Mouse (Mus musculus) hindbrain, embryonic 11.5 days (tissue): ENCODE measurements at regions not wholly inside any gene's neighbourhood (a gene's known extent, or its start where the extent isn't known, plus 50 kb on each side); places are given as distances from the start of the nearest gene placed in this dataset.

Experiments used
- ATAC-seq: fragments of 200-750 bp; cut with Nextera tagmentation; 2 replicates; pipeline ENCODE4 v1.8.0; 2017; ENCODE audit warnings: mild to moderate bottlenecking, moderate TSS enrichment, moderate library complexity; ENCODE audit not compliant: low FRiP score
- DNase-seq: peaks from one replicate; pipeline ENCODE4 v3.0.0-alpha.2; 2015; ENCODE audit warnings: low spot score
- H3K27ac ChIP-seq: fragments of 300-500 bp; sonication (generic); 2 replicates; pipeline ENCODE4 v1.5.1; 2014; ENCODE audit warnings: mild to moderate bottlenecking, low read depth, low read length
- H3K27me3 ChIP-seq: fragments of 300-500 bp; sonication (generic); 2 replicates; pipeline ENCODE4 v1.6.1; 2014; ENCODE audit warnings: mild to moderate bottlenecking, low read length, moderate library complexity, mixed read lengths; ENCODE audit not compliant: control insufficient read depth, insufficient read depth
- H3K36me3 ChIP-seq: fragments of 300-500 bp; sonication (generic); 2 replicates; pipeline ENCODE4 v1.6.1; 2014; ENCODE audit warnings: mild to moderate bottlenecking, low read length, moderate library complexity, mixed read lengths; ENCODE audit not compliant: control insufficient read depth, insufficient read depth
- H3K4me1 ChIP-seq: fragments of 300-500 bp; sonication (generic); replicated peaks from 2 replicates; pipeline ENCODE4 v1.6.1; 2014; ENCODE audit warnings: low read length, mixed read lengths; ENCODE audit not compliant: control insufficient read depth, insufficient read depth
- H3K4me2 ChIP-seq: fragments of 300-500 bp; sonication (generic); replicated peaks from 2 replicates; pipeline ENCODE4 v1.6.1; 2014; ENCODE audit warnings: mild to moderate bottlenecking, low read depth, low read length
- H3K4me3 ChIP-seq: fragments of 300-500 bp; sonication (generic); 2 replicates; pipeline ENCODE4 v1.5.1; 2014; ENCODE audit warnings: low read depth, low read length
- H3K9ac ChIP-seq: fragments of 300-500 bp; sonication (generic); 2 replicates; pipeline ENCODE4 v1.6.1; 2014; ENCODE audit warnings: low read depth, low read length
- H3K9me3 ChIP-seq: fragments of 300-500 bp; sonication (generic); 2 replicates; pipeline ENCODE4 v1.6.1; 2016; ENCODE audit warnings: low read length; ENCODE audit not compliant: control insufficient read depth
- WGBS: fragments of 180-500 bp; shearing (Covaris S2); extraction: QIAGEN DNeasy Blood & Tissue Kit; methylation state at CpG from one replicate; pipeline ENCODE4 v1.1.7; 2014; 5-methylcytosine and 5-hydroxymethylcytosine counted together

DNA sequence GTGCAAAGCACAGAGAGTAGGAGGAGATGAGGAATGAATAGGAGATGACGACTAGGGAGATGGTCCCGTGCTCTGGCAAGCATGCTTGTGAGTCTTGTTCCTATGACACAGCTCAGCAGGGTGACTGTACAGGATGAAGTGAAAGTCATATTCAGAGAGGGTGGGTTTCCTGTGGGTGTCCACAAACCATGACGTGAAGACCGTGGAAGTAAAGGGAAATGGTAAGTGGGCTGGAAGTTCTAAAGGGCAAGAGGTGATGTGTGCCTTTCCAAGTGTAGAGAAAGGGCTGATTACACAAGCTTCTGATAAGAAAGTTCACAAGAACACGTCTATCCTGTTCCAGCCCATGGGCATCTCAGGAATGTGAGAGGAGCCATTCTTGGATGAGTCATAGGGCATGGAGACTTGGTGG, 138.0 kb upstream of the Foxa2 start:
- H3K9me3 ChIP-seq, result no peaks in the 10 kb centered on the region
- no peak overlapping the region for H3K4me3 ChIP-seq
- H3K4me2 ChIP-seq, result no peak overlapping the region
- H3K36me3 ChIP-seq, result no peaks in the 10 kb centered on the region
- no peak for DNase-seq
- H3K4me1 ChIP-seq, result no peaks in the 10 kb centered on the region
- H3K27ac ChIP-seq, result no peak overlapping the region
- H3K27me3 ChIP-seq, result no peaks in the 10 kb centered on the region
- WGBS, result 82% methylated on average over 5 of the region's 5 CpGs
- no peak for ATAC-seq
- no peak overlapping the region for H3K9ac ChIP-seq

DNA sequence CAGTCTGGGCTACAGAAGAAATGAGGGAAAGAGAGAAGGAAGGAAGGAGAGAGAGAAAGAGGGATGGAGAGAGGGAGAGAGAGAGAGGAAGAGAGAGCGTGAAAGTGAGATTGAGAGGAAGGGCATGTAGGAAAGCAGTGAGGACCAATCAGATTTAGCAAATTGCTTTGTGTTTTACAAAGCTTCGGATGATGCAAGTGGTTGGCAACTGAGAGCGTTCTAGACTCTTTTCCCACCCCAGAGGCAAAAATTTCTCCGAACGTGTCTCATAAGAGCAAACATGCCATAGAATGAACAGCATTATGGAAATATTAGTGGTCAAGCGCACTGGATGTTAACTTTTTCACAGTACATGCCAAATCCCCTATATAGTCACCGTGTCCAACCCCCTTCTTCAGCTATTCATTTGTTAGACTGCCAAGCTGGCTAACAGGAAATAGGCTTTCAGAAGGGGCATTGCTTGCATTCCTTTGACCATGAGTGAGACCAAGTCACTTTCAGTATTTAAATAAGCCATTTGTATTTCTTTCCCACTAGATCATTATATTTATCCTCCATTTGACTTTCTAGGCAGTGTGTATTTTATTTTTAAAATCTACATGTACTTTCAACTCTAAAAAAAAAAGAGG, 139.7 kb upstream of the Foxa2 start:
- Histone ChIP-seq H3K9ac (no peak overlapping the region), H3K27me3 (no peaks in the 10 kb centered on the region), H3K36me3 (no peaks in the 10 kb centered on the region), H3K4me3 (no peak overlapping the region), H3K4me2 (no peak overlapping the region), H3K9me3 (no peaks in the 10 kb centered on the region), H3K27ac (no peak overlapping the region), H3K4me1 (no peaks in the 10 kb centered on the region)
- DNase-seq (no peak), ATAC-seq (no peak)
- 90% methylated on average over 7 of the region's 7 CpGs for WGBS

DNA sequence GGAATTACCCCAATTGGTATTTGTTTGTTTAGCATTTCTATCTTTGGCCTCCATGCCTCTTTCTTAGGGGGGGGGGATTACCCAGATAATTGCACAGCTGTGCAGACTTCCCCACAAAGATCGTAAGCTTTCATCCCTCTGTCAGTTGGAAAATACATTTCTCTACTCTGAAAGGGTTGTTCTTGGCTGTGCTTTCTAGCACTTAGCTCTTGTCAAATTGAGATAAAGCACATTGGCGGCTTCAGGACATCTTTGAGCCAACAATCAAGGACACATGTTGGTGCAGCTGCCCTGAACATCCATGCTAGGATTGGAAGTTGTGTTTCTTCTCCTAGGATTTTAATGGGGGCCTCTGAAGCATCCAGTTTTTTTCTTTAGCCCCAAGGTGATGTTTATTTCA, 142.1 kb upstream of the Foxa2 start:
- DNase-seq, result no peak
- no peak overlapping the region for H3K27ac ChIP-seq
- H3K9me3 ChIP-seq, result no peaks in the 10 kb centered on the region
- no peaks in the 10 kb centered on the region for H3K27me3 ChIP-seq
- ATAC-seq, result no peak
- H3K36me3 ChIP-seq, result no peaks in the 10 kb centered on the region
- no peaks in the 10 kb centered on the region for H3K4me1 ChIP-seq
- no peak overlapping the region for H3K9ac ChIP-seq
- 81% methylated on average over 2 of the region's 2 CpGs for WGBS
- H3K4me2 ChIP-seq, result no peak overlapping the region
- H3K4me3 ChIP-seq, result no peak overlapping the region

DNA sequence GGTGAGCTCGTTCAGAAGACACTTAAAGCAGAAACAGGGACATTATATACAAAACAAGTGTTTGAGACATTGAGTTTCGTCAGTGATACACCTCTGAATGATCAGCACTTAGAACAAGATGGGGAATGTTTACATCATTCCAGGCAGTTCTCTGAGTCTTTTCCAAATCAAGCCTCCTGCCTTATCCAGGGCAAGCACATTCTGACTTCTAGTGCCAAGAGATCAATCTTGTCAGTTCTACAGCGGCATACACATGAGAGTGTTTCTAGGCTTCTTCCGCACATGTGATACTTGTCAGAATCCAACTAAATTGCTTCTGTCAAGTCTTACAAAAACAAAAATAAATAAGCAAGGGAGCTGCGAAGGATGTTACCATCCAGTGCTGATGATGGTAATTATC, 142.5 kb upstream of the Foxa2 start:
- Histone ChIP-seq H3K9ac (no peak overlapping the region), H3K36me3 (no peaks in the 10 kb centered on the region), H3K4me2 (no peak overlapping the region), H3K9me3 (no peaks in the 10 kb centered on the region), H3K4me1 (no peaks in the 10 kb centered on the region), H3K27me3 (no peaks in the 10 kb centered on the region), H3K27ac (no peak overlapping the region), H3K4me3 (no peak overlapping the region)
- 82% methylated on average over 5 of the region's 5 CpGs for WGBS
- ATAC-seq (no peak), DNase-seq (no peak)

DNA sequence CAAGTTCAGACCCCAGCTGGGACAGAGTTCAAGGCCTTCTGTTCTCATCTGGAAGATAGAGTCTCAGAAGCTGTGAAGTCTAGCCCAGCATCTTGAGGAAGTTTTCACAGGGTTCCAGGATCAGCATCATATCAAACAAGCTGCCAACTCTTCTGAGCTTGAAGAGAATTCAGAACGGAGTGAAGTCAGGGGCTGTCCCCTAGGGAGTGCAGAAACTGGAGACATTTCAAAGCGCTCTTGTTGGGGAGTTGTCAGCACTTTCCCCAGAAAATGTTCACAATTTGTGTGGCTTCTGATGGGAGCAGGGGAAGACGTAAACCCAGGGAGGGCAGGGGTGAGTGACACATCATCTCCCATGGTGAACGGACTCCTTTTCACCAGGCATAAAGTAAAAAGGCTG, 146.2 kb upstream of the Foxa2 start:
- no peak for ATAC-seq
- 50% methylated on average over 4 of the region's 4 CpGs for WGBS

DNA sequence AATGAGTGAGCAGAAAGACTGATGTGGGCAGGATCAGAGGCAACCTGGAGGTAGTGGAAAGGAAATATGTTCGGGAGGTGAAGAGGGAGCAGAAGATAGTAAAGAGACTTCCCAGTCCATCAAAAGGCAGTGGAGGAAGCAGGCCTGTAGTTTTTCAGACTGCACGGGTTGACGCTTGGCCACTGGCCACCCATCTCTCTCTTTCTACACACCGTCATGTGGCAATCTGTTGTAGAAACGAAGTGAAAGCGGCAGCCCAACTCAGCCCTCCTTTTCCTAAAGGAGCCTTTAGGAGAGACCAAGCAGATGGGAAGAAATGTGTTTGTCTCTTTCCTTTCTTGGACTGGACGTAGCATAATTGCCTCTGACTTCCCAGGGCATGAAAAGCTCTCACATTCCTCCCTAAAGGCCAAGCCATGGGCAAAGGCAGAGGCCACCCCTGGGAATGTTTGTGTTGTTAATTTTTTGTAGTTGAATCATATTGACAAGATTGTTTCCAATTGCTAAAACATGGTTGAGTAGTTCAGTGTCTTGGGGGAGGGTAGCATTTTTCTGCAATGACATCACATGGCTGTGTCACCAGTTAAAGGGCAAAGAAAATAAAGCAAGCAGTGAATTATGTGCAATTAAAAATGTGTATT, 150.7 kb upstream of the Foxa2 start:
- H3K4me2 ChIP-seq, result no peak overlapping the region
- 79% methylated on average over 7 of the region's 7 CpGs for WGBS
- H3K4me3 ChIP-seq, result no peak overlapping the region
- H3K9me3 ChIP-seq, result no peaks in the 10 kb centered on the region
- no peak for ATAC-seq
- no peaks in the 10 kb centered on the region for H3K27me3 ChIP-seq
- no peak overlapping the region for H3K9ac ChIP-seq
- DNase-seq, result no peak
- no peaks in the 10 kb centered on the region for H3K4me1 ChIP-seq
- no peak overlapping the region for H3K27ac ChIP-seq
- H3K36me3 ChIP-seq, result no peaks in the 10 kb centered on the region

More for the DNA sequence above, 146.2 kb upstream of the Foxa2 start:
- H3K4me2 ChIP-seq, result no peak overlapping the region
- no peaks in the 10 kb centered on the region for H3K36me3 ChIP-seq
- H3K27me3 ChIP-seq, result no peaks in the 10 kb centered on the region
- no peaks in the 10 kb centered on the region for H3K4me1 ChIP-seq
- H3K27ac ChIP-seq, result no peak overlapping the region
- no peaks in the 10 kb centered on the region for H3K9me3 ChIP-seq
- H3K9ac ChIP-seq, result no peak overlapping the region
- DNase-seq, result no peak
- no peak overlapping the region for H3K4me3 ChIP-seq

DNA sequence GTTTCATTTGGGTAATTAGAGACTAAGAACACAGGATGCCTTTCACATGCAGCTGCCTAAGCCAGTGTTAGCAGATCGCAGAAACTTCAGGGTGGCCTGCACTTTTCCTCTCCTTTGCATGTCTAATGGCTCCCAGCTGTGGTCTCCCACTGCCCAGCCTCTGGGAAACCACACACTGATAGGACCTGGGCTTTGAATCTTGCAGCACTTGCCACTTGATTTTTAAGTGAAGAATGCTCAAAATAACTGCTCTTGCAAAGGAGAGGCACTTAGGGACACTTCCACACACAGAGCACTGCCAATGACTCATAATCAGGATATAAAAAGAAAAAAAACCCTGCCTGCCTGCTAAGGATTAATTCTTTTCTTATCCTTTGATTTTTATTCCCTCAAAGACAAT, 159.9 kb upstream of the Foxa2 start:
- no peak overlapping the region for H3K4me2 ChIP-seq
- WGBS, result 15% methylated on average over 1 of the region's 1 CpGs
- no peaks in the 10 kb centered on the region for H3K4me1 ChIP-seq
- no peaks in the 10 kb centered on the region for H3K27me3 ChIP-seq
- no peak for ATAC-seq
- H3K36me3 ChIP-seq, result no peaks in the 10 kb centered on the region
- no peaks in the 10 kb centered on the region for H3K9me3 ChIP-seq
- H3K27ac ChIP-seq, result no peak overlapping the region
- no peak overlapping the region for H3K4me3 ChIP-seq
- no peak for DNase-seq
- no peak overlapping the region for H3K9ac ChIP-seq

DNA sequence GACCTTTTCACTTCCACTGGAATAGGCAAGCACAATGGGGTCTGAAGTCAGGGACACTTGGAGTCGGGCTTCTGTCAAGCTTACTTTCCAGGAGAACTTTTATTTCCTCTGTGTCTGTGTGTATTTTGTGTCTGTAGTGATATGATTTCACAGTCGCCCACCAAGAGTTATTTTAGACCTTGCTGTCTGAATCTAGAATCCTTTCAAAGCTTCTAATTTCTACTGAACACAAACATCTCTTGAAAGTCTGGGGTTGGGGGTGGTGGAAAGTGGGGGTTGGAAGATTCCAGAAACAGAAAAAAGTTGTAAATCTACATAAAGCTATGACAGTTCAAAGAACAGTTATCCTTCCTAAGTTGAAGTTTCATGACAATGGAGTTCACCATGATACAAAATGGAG, 164.0 kb upstream of the Foxa2 start:
- Histone ChIP-seq H3K36me3 (no peaks in the 10 kb centered on the region), H3K27ac (no peak overlapping the region), H3K4me1 (no peaks in the 10 kb centered on the region), H3K9ac (no peak overlapping the region), H3K27me3 (no peaks in the 10 kb centered on the region), H3K4me3 (no peak overlapping the region), H3K9me3 (no peaks in the 10 kb centered on the region), H3K4me2 (no peak overlapping the region)
- DNase-seq, result no peak
- 74% methylated on average over 2 of the region's 2 CpGs for WGBS
- no peak for ATAC-seq

DNA sequence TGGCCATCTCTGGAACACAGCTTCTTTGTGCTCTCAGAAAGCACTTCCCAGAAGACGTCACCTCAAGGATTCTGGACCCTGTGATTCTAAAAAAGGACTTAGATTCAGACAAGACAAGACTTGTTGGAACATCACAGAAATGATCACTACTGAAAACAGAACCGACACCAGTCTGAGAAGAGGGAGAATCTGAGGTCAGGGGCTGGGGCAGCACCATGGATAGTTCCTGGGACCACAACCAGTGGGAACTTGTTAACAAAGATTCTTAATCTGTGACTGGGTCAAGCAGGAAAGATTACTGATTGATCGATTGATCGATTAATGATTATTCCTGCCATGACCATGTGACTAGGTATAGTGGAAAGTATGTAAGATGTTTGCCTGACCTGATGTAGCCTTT, 170.4 kb upstream of the Foxa2 start:
- ATAC-seq, result no peak
- WGBS, result 80% methylated on average over 4 of the region's 4 CpGs
- Histone ChIP-seq H3K4me1 (no peaks in the 10 kb centered on the region), H3K9me3 (no peaks in the 10 kb centered on the region), H3K4me2 (no peak overlapping the region), H3K4me3 (no peak overlapping the region), H3K27ac (no peak overlapping the region), H3K36me3 (no peaks in the 10 kb centered on the region), H3K9ac (no peak overlapping the region), H3K27me3 (no peaks in the 10 kb centered on the region)
- no peak for DNase-seq
